Mouse (Mus musculus) retina, embryonic 14.5 days (tissue): Measurements from ENCODE around the gene Wdr72.

ENCODE experiments used
- DNase-seq: peaks from one replicate; pipeline ENCODE4 v3.0.0-alpha.2; 2015; ENCODE audit warnings: low spot score

The Wdr72 gene

GRCm38 (mm10) chr9:74241292-74241691, 131.1 kb downstream of the Wdr72 start:
- no peak for DNase-seq

DNA sequence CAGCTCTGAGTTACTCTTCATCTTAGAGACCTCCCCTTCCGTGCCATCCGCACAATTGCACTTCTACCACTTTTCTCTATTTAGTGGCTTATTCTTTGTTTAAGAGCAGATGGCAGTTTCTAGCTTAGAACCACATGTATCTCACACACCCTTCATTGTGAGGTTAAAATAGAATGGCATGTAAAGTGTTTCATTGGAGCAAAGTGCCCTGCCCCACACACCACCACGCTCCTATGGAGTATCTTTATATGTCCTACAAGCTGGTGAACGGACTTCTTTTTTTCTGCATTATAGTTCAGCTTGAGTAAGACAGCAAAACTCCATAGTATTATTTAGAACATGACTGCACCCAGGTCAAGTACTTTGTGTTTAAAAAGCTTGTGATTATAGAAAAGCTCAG, 137.9 kb downstream of the Wdr72 start:
- no peak for DNase-seq

DNA sequence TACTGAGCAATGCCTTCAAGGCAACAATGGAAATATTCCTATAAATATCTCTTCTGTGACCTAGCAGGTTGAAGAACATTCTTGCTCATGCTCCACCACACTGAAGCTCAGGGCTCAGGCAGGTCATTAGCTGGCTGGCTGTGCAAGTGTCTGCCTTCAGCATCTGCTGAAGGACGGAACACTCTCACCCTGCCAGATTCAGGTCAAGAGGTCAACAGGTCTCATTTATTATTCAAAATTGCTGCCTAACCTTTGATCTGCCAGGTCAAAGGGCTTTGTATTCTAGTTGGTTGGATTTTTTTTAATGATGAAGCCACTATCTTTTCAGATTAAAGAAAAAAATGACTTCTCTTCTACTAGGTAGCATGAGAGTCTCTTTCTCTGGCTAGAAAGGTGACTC, 139.3 kb downstream of the Wdr72 start:
- peak; percentile 27 for DNase-seq

DNA sequence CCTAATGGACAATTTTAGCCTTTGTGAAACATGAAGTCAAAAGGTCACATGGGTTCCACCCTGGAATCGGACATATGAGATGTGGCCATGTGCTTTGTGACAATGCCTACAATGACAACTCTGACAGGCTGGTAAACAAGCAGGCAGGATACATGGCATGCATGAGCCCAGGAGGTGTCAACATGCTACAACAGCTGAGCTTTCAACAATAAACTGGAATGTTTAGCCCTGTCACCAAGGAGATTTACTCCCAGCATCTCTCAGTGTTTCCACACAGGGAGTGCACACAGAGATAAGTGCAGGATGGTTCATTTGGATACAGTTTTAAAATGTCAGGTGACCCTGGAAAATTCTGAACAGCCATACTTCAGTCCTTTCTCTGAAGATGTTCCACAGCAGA, 140.4 kb downstream of the Wdr72 start:
- no peak for DNase-seq

DNA sequence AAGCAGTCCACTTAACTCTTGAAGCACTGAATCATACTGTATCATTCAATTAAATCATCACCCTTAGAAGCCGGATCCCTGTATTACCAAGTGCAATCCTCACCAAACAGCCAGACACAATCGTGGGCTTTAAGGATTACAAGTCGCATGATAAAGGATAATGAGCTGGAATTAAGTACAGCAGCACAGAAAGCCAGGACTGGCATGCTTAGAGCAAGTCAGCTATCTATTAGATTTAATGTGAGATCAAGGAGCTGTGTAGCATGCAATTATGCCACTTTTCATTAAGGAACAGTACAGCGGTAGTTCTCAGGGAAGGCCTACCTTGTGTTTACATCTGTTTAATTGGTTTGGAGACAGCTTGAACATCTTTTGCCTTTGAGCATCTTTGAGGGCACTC, 148.2 kb downstream of the Wdr72 start:
- DNase-seq: peak; percentile 40

DNA sequence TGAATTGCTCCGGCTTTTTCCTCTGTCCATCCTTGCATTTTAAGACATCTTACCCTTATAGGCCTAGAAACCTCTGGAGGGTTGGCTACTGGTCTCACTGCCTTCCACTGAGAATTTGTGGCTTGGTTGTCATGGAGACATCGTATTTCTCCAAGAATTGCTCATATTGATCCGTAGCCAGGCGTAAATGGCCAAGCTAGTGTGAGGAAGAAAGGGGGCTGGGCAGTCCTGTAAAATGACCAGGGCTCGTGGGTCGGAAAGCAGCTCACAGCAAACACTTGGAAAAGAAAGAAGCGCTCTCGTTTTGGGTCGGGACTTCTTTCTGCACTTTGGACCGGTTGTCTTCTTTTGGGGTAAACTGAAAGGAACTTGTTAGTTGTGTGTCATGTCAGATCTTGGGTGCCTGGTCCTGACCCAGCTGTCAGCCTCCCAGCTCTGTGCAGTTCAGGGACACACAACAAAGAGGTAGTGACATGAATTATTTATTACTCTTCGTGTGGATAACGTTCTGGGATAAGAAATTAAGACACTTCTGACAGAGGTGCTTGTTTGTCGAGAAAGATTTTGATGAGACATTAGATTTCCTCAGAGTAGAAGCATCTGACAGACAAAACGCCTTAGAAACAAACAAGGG, 167.7 kb downstream of the Wdr72 start:
- peak; percentile 78 for DNase-seq

GRCm38 (mm10) chr9:74282072-74282471, 171.9 kb downstream of the Wdr72 start:
- DNase-seq: peak; percentile 60

DNA sequence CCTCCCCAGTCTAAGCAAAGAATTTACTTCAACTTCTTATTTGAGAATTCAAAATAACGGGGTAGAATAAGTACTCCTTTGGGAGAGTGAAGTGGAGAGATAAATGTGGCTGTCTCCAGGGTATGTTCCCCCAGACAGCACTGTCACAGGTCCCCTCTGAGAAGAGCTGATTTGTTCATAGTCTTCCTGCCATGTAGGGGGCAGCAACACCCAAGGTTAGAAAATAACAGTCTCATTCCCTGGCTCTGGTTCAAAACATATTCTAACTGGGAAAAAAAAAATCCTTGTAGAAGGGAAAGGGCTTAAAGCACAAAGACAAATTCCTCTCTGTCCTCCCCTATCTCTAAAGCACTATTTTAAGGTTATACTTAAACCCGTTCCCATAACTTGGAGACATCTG, 176.1 kb downstream of the Wdr72 start:
- DNase-seq: peak; percentile 60

DNA sequence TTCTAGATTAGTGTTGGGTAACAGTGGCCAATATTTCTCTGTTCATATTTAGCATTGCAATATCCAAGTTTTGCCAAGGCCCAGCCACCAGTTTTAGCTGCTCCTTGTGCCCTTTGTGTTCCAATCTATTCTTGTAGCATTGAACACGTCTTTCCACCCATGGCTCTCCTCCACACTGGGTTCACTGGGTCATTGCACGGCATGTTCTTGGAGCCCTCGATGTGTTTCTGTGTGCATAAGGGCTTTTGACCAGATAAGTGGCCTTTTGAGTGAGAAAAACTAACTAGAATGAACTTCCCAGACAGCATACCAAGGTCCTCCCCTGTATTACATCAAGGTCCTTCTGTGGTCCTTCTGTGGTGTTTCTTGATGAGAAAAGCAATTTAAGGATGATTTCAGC, 184.3 kb downstream of the Wdr72 start:
- DNase-seq: no peak

- DNase-seq: no peak
Measured at GRCm38 (mm10) chr9:74318771-74319170, 208.6 kb downstream of the Wdr72 start.

- no peak for DNase-seq
Measured at GRCm38 (mm10) chr9:74324089-74324924, 214.2 kb downstream of the Wdr72 start.

DNA sequence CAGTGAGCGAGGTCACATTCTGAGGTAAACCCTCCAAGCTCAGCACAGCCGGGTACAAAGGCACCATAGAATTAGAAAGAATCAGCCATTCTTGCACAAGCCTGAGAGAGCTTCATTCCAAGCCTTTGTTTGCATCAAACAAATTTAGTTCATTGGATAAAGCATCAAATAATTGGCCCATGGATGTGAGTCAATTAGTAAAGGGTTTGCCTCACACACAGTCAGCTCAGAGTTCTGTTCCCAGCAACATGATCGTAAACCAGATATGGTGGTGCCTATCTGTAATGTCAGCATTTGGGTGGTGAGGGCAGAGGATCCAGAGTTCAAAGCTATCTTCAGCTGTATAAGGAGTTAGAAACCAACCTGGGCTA, 214.8 kb downstream of the Wdr72 start:
- DNase-seq: no peak

- DNase-seq: no peak
Measured at GRCm38 (mm10) chr9:74325981-74326380, 215.8 kb downstream of the Wdr72 start.

DNA sequence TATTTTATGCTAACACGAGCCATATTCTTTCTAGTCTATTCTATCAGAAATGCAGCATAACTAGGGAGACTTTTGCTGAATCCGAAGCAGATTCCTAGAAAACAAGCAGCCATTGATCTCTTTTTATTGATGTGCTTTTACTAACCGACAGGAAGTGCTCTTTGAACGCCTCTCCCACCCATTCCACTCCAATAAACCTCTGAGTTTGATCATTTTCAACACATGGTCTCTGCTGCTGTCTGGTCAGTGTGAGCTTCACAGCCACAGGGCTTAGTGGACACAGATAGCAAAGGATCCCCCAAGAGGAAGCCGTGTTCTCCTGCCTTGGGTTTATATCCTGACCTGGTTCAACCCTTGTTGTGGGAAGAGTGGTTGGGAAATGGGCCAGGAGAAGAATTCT, 218.7 kb downstream of the Wdr72 start:
- DNase-seq: peak; percentile 77

DNA sequence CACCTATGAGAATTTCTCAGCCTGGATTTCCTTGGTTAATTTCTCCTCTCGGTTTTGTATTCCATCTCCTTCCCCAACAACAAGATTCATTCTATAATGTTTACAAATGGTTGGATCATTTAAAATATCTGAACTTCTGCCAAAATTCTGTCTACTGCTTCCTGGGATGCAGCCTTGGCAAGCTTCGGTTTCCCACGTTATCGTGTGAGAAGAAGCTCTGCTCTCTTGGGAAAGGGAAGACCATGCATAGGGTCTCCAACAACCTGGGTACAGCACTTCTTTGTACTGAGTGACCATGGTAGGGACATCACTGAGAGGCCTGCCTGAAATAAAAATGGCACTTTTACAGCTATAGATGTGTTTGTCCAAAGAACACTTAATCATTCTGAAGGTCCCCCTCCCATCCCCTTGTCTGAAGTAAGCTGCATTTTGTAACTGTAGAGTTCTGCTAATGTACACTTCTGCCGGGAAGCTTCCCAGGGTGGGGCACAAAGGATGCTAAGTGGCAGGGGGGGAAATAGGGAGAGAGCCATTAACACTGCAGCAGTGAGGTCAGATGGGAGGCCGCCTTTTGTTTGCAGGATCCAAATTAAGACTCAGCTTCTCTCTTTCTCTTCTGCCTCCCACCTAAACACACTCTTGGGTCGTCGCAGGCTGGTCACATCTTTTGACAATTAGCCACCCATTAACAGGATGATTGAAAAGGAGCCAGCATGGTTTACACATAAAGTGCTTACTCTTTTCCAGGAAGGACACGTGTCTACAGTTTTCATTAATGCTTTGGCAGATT, 220.7 kb downstream of the Wdr72 start:
- peak; percentile 57 for DNase-seq

- no peak for DNase-seq
Measured at GRCm38 (mm10) chr9:74332321-74332720, 222.2 kb downstream of the Wdr72 start.
